Mouse (Mus musculus) CD4-positive helper T cell, adult 2 months (primary cell): Measurements from ENCODE around the gene Abcd3.

Experiments
- DNase-seq: peaks from one replicate; pipeline ENCODE4 v3.0.0-alpha.2; 2012; ENCODE audit warnings: low read depth, missing footprints, low spot score

Abcd3 gene

GRCm38 (mm10) chr3:121739489-121740213, 75.5 kb downstream of the Abcd3 start:
- no peak for DNase-seq

GRCm38 (mm10) chr3:121738742-121739342, 76.3 kb downstream of the Abcd3 start:
- no peak for DNase-seq

- DNase-seq, result no peak
These were observed 77.2 kb downstream of the Abcd3 start for GRCm38 (mm10) chr3:121737901-121738300.

- DNase-seq, result peak; percentile 29
These were observed 77.6 kb downstream of the Abcd3 start for GRCm38 (mm10) chr3:121737453-121737852.

DNA sequence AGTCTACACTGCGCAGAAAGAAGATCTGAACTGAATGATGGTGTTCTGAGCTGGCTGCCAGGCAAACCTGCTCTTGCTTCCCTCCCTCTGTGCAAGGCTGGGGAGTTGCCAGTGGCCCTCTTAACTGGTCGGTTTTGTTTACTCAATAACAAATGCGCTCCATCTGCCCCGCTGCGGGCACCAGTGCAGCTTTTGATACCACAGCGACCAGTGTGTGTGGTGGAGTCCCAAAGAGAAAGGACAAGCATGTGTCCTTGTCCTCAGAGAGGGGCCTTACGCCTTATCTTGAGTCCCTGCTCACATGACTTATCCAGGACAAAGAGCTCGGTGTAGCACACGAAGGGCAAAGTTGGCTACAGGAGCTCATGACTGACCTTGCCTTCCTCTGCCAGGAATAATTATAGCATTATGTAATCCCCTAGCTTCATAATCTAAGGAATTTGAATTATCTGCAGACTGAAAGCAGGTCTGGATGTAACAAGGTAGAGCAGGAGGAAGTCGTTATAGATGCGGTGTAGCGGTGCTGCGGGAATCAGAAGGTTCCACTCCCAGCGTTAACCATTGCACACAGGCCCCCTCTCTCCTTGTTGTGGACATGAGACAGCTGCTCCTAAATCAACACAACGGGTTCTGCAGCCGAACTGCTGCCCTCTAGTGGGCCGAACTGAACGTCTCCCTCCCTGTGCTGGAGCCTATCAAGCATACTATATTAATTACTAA, 78.9 kb downstream of the Abcd3 start:
- peak; percentile 55 for DNase-seq

DNA sequence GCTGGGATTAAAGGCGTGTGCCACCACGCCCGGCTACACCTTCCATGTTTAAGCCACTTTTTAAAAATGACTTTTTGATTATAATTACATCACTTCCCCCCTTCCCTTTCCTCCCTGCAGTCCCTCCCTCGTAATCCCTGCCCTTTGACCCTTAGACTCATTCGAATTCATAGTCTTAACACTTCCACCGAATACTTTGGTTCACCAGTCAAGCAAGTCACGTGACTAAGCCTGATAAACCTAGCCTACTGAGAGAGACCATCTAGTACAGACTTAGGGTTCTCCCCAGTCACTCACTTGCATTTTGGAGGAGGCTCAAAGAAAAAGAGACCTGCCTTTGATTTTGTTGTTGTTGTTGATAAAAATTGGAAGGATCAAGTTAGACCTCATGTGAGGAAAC, 79.6 kb downstream of the Abcd3 start:
- no peak for DNase-seq

DNA sequence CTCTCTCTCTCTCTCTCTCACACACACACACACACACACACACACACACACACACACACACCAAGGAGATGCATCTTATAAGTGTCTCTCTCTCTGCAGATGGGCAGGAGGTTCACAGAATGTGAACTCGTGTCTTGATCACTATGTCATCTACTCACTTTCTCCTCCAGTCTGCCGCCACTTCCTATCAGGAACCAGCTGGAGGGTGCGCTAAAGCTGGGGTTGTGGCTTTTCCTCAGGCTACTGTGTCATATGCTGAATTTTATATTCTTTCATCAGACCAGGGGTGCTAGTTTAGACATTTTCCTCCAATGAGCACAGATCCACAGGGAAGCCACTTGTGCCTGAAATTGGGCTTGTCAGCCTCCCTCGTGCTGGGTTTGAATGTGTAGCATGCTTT, 85.4 kb downstream of the Abcd3 start:
- no peak for DNase-seq

DNA sequence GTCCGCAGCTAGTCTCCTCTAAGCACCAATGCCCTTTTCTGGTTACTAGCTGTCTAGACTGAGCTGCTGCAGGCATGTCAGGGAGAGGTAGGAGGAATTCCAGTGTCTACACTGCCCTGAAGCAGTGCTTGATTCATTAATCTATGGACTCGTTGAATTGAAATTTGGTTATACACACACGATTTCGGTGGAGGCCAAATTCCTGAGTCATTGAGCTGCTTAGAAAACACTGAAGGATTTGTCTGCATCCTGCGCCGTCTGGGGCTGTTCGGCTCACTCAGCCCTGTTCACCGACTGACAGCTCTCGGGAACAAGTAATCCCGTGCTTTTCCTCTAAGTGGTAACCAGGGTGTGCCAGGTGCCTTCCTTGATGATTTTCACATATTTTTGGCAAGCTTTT, 89.5 kb downstream of the Abcd3 start:
- DNase-seq, result no peak

DNA sequence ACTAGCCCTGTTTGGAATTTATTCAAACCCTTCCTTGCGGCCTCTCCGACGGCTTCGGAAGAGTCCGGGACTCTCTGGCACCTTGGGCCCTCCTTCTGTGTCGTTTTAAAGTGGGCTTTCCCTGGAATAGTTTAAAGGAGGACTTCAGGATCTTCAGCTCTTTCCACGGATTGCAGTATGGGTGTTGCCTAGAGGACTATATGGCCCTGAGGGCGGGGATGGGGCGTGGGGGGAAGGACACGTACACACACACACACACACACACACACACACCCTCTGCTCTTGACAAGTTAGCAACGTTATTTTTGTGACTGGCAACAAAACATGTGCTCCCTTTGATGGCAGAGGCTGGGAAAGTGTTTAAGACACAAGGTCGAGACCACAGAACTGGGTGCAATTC, 90.5 kb downstream of the Abcd3 start:
- DNase-seq, result no peak

- no peak for DNase-seq
These were observed 91.1 kb downstream of the Abcd3 start for GRCm38 (mm10) chr3:121723968-121724524.

DNA sequence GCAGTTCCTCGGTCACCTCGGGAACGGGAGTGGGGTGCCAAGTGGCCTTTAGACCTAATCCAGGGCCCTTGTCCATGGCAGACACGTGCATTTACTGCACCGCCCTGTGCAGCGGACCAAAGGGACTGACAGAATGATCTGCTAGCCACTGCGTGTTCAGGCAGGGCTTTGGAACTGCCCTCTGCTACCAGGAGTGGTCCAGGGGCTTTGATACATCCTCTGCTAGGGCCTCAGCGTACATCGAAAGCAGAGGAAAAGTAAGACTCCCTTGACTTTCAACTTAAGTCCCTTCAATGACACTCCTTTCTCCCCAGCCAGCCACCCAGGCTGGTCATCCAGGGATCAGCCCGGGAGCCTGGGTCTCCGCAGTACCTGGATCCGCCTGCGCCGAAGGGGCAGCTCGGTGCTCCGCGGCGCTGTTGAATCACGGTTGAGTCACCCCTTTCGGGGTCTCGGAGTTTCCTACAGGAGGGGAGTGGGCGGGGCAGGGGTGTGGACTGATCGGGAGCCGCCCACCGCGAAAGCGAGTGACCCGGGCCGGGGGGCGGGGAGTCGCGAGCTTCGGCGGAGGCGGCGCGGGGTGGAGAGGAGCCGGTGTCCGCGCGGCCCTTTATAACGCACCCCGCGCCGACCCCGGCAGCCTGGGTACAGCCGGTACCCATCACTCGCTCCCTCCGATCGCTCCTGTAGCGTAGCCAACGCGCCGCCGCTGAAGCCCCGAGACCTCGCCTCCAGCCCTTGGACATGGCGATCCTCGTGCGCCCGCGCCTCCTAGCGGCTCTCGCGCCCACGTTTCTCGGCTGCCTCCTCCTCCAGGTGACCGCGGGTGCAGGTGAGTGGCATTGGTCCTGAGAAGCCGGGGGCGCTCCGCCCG, 91.9 kb downstream of the Abcd3 start, which contains the start of gene F3:
Gene F3, plus strand, starts transcription at position 567 of the 874 bp plus-strand sequence.
- peak; percentile 35 for DNase-seq

DNA sequence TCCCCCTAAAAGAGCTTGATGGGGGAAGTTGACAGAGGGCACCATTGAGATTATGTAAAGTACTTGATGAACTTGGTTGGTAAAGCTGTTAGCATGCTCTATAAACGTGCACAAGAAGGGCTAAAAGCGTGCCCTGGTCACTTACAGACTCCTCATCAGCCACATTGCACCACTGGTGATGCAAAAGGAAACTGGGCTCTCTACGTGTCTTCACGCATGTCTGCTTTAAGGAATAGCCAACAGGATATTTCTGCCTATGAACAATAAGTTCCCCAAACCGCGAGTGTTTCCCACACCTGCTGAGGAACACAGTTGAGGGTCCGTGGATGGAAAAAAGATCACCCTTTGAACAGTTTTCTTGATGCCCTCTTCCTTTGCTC, 93.4 kb downstream of the Abcd3 start:
- DNase-seq, result no peak

DNA sequence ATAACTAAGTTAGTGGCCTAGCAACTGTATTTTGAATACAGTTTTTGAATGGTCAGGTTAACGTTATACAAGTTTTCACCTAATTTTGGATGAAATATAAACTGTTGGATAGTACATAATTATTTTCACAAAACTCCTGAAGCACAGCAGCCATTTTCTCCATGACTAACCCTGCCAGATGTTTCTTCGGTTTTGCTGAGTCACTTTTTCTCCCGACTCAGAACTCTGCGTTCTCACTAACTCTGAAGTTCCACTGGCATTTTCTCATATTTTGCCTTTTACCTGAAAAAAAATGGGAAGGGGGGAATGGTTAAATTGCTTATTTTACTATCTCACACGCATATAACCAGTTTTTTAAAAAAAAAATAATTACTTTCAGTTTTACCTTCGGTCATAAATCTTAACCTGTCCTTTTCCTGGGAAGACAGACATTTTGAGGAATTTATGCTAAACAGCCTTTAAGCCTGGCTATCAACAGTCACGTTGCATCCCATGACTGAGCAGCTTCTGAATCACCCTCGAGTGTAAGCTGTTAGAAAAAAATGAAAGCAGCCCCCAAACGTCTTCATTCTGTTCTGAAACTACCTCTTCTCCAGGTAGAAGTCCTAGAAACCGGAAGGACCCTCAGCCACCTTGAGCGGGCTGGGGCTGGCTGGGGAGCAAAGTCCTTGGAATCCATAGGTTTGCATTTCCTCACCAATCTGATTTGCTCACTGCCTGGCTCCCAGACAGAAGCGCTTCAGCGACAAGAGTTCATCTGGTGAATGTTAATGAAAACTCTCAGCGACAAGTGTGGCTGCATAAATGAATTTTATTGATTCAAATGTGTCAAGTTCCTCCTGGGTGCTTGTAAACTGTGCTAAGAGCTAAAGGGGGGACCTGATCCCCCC, 94.1 kb downstream of the Abcd3 start:
- DNase-seq, result no peak

DNA sequence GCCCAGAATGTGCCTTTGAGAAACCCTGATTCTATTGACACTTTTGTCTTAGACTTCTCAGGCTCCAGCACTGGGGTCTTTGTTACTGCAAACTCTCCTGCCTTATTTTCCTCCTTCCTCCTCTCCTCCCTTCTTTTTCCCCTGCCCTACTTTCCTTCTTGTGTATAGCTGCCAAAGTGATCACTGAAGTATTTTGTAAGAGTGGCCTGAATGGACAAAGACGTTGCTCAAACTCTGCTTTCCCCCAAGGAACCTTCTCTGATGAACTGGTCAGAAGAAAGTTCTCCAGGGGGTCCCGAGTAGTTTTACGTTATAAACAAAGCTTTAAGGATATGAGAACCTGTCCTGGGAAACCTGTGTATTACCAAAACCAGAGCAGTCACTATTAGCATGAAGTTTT, 95.4 kb downstream of the Abcd3 start:
- no peak for DNase-seq

GRCm38 (mm10) chr3:121718679-121719078, 96.4 kb downstream of the Abcd3 start:
- no peak for DNase-seq

DNA sequence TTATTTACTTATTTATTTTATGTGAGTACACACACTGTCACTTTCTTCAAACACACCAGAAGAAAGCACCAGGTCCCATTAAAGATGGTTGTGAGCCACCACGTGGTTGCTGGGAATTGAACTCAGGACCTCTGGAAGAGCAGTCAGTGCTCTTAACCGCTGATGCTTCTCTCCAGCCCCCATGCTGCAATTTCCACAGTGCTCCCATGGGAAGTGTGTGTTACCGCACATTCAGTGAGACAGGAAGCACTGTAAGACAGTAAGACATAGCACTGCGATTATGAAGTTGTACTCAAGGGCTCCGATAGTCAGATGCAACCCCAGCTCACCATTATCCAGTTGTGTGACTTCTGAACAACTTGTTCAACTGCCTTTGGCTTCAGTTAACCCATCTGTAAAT, 98.6 kb downstream of the Abcd3 start:
- no peak for DNase-seq

GRCm38 (mm10) chr3:121715741-121716459, 99.2 kb downstream of the Abcd3 start:
- no peak for DNase-seq

DNA sequence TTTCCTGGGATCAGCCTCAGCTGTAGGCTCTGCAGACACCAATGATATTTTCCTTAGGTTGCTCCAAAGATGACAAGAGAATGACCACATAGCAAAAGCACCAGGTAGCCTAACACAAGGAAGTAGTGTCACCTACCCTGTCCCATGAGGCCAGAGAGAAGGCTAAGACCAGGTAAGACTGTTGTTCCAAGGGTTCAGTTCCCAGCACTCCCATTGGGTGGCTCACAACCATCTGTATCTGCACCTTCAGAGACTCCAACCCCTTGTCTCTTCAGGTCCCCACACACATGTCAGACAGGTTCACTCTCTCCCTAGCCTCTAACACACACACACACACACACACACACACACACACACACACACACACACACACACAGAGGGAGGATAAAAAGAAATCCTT, 99.8 kb downstream of the Abcd3 start:
- DNase-seq, result no peak

- no peak for DNase-seq
These were observed 100.6 kb downstream of the Abcd3 start for GRCm38 (mm10) chr3:121714461-121714860.

- DNase-seq, result no peak
These were observed 101.3 kb downstream of the Abcd3 start for GRCm38 (mm10) chr3:121713816-121714215.
